Mouse (Mus musculus) embryonic fibroblast, embryonic 13.5 days (primary cell): ENCODE data around the gene Cd300e.

Source experiments
- CTCF ChIP-seq: IDR thresholded peaks from 2 replicates; pipeline ENCODE4 v1.5.1; 2011; ENCODE audit warnings: mild to moderate bottlenecking, control low read depth, low read length, moderate library complexity, borderline replicate concordance; ENCODE audit not compliant: insufficient read depth
- POLR2A ChIP-seq: IDR thresholded peaks from 2 replicates; pipeline ENCODE4 v1.6.1; 2011; ENCODE audit warnings: low read depth, mild to moderate bottlenecking, control low read depth, low read length, moderate library complexity

DNA sequence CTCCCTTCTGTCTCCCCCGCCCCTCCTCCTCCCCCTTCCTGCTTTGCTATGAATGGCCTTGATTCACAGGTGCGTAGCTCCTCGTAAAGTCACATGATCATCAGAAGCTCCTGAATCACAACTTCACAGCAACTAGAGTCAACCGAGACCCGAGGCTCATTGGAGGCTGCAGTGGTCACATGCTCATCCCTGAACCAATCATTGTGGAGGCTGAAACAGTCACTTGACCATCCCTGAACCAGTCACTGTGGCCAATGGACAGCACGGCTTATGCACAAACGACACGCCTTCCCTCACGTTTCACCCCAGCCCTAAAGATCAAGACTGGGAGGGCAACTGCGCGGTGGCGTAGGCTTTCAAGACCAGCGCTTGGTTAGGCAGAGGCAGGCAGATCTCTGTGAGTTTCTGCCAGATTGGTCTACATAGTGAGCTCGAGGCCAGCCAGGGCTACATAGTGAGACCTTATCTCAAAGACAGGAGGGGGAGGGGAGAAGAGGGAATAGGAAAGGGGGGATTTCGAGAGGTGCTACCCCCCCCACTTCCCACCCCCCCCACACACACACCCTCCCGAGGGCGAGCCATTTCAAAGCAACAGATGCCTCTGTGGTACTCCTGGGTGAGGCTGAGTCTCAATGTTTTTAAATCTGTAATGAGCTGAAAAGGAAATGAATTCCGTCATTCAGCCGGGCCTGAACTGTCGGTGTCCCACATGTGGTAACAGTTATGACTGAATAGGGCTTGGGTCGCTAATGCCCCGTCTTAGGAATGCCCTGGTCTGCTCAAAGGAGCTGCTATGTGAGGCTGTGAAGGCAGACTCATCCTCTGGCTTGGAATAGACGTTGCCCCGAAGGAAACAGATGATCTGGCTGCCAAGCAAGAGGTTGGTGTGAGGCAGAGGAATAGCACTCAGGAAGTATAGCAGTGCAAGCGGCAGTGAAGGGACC lies 41.8 kb upstream of the Cd300e start:
- TF ChIP-seq CTCF = no peak
- no peak for TF ChIP-seq POLR2A
